Mouse (Mus musculus) mouse trophoblast stem cell (cell line): ENCODE results near the gene Stat3.

ENCODE experiments used
- in situ Hi-C, 2 experiments: fragments of 300-500 bp; cut with MseI, MboI; formaldehyde crosslinking; loops; 2 replicates in 1 of 2; 3 replicates in 1 of 2; pipeline ENCODE4 v1.15.1; 2025

The Stat3 gene

DNA sequence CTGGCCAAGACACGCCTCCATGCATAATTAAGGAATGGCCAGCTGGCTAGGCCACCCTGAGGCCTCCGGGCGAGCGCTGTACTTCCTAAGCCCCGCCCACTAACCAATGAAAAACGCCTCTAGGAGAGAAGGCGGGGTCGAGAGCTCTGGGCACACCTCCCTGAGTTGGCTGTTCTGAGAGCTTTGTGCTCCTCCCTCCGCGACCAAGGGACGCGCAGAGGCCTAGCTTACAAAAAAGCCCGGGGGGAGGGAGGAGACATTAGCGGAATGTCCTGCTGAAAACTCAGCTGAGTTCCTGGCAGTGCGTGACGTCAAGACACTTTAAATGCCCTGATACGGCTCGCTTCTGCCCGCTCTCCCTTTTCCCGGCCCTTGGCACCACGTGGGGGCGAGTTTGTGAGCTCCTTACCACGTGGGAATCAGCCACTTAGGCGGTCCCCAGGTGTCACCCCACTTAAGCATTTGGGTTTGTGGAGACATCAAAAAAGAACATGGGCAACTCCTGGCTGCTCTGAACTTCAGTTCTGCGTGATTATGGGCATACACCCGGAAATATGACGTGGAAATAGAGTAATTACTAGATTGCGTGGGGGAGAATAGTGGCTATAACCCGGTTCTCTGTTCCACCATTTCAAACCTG lies at the start of gene Stat3:
Stat3 (minus strand) TSS at position 29 of the 640 bp plus-strand sequence.
- in situ Hi-C loops: no loop called here

- in situ Hi-C loops: no loop called here
Observed at GRCm38 (mm10) chr11:100988674-100989073, 49.3 kb upstream of the Stat3 start.

DNA sequence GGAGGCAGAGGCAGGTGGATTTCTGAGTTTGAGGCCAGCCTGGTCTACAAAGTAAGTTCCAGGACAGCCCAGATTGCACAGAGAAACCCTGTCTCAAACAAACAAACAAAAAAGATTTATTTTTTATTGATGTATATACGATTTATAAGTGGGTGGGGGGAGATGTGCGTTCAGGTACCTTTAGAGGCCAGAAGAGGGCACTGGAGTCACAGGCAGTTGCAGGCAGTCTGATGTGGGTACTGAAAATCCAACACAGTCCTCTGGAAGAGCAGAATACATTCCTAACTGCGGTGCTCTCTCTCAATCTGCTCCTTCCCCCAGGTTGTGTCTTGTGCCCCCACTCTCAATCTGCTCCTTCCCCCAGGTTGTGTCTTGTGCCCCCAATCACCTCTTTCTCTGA lies 46.3 kb upstream of the Stat3 start:
- in situ Hi-C loops: no loop called here

DNA sequence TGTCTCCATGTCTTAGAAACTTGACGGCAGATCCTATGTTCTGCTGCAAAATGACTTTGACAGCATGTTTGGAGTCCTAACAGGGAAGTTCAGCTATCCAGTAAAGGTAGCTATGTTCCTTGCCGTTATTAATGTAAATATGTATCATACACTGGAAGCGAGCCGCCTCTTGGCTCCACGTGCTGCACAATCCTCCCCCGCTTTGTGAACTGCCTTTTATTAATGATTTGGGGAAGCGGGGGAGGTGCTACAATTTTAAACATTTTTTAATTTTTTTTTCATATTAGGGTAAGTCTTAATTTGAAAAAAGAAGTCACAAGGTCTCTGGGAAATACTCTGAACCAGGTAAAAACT lies 44.4 kb upstream of the Stat3 start:
- in situ Hi-C loops: loop anchor here (5.0 kb wide), 2 partner anchors 74 to 84 kb away; no protein-coding TSS in a partner anchor

- in situ Hi-C loops: loop anchor here (5.0 kb wide), 2 partner anchors 74 to 84 kb away; no protein-coding TSS in a partner anchor
Observed at GRCm38 (mm10) chr11:100983125-100983777, 43.9 kb upstream of the Stat3 start.

DNA sequence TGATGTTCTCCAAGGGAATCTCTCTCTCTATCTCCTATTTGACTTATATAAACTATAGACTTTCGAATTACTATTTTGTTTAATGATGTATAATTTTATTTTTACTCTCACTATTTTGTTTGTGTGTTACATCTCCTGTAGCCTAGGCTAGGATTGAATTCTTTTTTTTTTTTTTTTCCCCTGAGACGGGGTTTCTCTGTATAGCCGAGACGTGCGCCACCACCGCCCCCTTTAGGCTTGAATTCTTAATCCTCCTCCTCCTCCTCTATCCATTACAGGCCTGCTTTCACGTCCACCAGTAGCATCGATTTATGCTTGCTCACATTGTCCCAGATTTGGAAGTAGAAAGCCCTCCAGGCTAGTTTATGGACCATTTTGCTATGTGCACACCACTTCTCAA lies 42.7 kb upstream of the Stat3 start:
- in situ Hi-C loops: loop anchor here (5.0 kb wide), 2 partner anchors 75 to 85 kb away; no protein-coding TSS in a partner anchor

- in situ Hi-C loops: loop anchor here (5.0 kb wide), 2 partner anchors 76 to 86 kb away; no protein-coding TSS in a partner anchor
Observed at GRCm38 (mm10) chr11:100981236-100981635, 41.9 kb upstream of the Stat3 start.

DNA sequence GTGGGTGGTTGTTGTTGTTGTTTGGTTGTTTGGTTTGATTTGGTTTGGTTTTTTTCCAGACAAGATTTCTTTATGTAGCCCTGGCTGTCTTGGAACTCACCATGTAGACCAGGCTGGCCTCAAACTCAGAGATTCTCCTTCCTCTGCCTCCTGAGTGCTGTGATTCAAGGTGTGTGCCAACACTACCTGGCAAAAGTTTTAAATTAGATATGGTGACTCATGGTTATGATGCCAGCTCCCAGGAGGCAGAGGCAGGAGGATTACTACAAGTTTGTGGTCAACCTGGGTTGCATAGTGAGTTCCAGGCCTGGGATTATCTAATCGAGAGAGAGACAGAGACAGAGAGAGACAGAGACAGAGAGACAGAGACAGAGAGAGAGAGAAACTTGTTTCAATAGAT lies 41.1 kb upstream of the Stat3 start:
- in situ Hi-C loops: loop anchor here (5.0 kb wide), 2 partner anchors 77 to 87 kb away; no protein-coding TSS in a partner anchor

DNA sequence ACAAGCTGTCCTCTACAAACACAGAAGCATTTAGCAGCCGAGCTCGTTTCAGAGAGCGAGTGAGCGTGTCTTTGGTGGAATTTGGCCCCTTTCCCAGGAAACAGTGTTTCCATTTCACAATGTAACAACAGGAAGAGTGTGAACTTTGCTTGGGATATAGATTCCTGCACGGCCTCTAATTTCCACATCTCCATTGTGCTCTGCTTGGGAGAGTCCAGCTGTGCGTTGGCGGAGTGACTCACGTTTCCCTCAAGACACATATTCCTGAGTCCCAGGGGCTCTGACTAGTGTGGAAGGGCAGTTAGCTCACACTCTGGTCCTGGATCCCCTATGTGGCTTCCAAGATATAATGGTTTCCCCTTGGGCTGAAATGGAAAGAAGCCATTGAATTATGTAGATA lies 40.5 kb upstream of the Stat3 start:
- in situ Hi-C loops: loop anchor here (5.0 kb wide), 2 partner anchors 77 to 87 kb away; no protein-coding TSS in a partner anchor

DNA sequence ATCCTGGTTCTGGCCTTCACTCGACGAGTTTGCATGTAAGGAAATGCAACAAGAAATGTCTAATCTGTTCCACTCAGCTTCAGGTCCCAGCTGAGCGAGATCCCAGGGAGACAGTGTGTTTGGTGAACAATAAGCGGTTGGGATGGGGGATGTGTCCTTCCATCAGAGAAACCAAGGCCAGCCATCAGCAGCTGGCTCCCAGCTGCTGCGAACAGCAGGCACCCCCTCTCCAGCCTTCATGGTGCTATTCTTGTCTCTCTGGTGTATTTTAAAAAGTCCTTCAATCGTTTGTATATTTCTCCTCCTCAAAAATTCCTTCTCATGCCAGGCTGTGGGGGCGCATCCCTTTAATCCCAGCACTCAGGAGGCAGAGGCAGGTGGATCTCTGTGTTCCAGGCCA lies 35.9 kb upstream of the Stat3 start:
- in situ Hi-C loops: no loop called here

DNA sequence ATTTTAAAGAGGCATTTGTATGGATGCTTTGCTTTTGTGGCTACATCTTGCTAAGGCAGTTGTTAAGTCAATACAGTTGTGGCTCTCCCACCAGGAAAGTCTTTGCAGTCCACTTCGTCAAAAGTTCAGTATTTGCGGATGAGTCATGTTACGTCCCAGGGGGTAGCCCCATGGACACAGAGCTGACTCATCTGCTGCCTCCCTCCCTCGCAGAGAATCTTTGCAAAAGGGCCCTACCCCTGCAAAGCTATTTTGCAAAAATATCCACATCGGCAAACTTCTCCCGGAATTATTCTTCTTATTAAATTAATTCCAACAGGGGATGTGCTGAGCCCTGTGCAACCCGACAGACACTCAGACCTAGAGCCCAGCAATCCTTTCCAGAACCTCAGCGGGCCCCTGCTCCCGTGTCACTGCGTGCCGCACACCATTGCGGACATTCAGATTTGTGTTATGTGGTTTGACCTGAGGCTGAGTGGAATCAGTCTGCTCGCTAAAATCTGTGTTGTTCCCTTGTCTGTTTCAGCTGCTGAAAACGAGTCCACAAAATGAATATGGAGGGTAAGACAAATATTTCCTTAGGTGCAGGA lies 35.1 kb upstream of the Stat3 start:
- in situ Hi-C loops: no loop called here

- in situ Hi-C loops: no loop called here
Observed at GRCm38 (mm10) chr11:100973245-100973644, 33.9 kb upstream of the Stat3 start.

- in situ Hi-C loops: no loop called here
Observed at GRCm38 (mm10) chr11:100971455-100971854, 32.1 kb upstream of the Stat3 start.

DNA sequence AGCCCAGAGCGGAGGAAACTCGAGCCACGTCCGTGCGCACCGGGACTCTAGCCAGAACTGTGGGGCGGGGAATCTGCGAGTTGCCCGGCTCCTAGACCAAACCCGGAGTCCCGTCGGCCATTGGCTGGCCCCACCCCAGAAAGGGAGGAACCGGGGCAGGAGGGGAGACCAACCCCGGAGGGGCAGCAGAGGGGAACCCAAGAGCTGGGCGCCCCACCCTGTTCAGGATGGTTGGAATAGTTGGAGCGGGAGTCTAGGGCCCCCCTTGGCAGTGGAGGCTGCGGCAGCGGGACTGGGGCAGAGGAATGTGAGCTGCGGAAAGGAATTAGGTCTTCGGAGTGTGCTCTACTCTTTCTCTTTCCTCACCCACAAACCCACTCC lies 31.2 kb upstream of the Stat3 start, which contains the start of gene Cavin1:
Cavin1 (minus strand) TSS at position 331 of the 381 bp plus-strand sequence.
- in situ Hi-C loops: no loop called here

GRCm38 (mm10) chr11:100969744-100970556 lies 30.6 kb upstream of the Stat3 start:
- in situ Hi-C loops: no loop called here

DNA sequence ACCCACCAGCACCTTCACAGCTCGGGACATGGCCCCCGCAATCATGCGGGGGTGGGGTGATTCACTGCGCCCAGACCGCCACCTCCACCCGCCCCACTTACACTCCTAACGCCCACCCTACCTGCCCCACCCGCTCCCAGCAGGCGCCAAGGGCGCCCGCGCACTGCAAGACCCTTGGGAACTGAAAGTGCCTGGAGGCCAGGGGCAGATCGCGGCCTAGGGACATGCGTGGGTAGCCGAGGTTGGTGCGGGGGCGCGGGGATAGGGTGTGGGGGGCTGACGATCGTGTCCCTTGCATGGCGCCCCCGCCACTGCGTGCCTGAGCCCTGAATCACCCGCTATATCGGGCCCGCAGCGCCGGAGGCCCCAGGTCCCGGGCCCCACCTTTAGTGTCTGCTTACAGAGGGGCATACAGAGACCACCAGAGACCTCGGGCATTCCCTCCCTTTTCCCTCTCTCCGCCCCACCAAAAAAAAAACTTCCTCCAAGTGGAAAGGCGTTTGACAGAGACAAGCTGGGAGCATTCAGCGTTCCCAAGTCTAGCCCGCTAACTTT lies 29.9 kb upstream of the Stat3 start:
- in situ Hi-C loops: no loop called here

GRCm38 (mm10) chr11:100968501-100968900 lies 29.2 kb upstream of the Stat3 start:
- in situ Hi-C loops: no loop called here

- in situ Hi-C loops: no loop called here
Observed at GRCm38 (mm10) chr11:100967881-100968420, 28.6 kb upstream of the Stat3 start.

DNA sequence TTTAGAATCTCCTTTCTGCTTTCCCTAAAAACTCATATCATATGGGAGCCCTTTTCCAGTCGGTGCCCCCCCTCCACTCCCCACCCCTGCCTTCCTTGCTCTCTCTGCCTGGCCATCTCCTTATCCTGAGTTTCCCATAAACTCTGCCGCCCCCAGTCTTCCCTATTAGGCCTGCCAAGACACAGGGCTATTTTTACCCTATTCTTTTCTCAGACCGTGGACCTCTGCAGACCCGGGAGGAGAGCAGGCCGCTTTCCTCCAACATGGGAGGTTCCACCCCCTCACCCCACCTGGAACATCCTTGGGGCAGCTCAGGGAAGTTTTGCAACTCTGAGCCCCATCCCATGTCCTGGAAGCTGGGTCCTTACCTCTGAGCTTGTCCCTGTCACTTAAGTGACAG lies 28.0 kb upstream of the Stat3 start:
- in situ Hi-C loops: no loop called here

DNA sequence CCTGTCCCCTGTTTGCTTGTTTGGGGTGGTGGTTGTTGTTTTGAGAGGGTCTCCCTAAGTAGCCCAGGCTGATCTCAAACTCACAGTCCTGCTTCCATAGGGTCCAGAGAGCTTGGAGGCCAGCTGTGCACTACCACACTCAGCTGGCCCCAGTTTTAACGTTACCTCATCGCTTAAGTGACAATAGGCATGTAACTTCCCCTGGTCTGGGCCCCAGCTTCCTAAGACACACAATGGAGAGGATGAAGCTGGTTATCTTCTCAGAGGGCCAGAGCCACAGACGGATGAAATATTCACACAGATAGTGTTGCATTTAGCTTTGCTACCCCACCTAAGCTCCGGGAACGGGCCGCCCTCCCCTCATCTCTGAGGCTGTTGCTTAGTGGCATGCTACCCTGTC lies 26.4 kb upstream of the Stat3 start:
- in situ Hi-C loops: no loop called here

- in situ Hi-C loops: no loop called here
Observed at GRCm38 (mm10) chr11:100964901-100965542, 25.7 kb upstream of the Stat3 start.
